Comparison of ENCODE assay signal across 8 mouse cellular contexts in the genomic region with DNA sequence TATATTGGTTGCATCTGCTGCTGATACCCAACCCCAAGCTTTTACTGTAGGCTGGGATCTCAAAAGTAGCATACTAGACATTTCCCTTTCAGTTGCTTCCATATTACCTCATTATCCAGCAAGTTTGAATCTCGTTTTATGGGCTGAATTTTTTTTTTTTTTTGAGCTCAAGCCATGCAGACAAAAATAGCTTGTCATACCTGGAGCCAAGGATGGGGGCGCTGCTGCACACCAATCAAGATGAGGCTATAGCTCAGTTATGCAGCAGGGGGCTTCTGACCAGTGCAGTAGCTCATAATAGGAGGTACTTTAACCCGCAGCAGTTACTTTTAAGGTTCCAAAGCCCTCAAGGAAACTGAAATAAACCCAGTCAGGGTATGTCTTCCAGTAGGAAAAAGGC. TPM values are rescaled to one million over a fixed set of nuclear protein-coding genes. Genes with fewer than 3 reads are reported as not detected.
DNase-seq lines count a peak whose midpoint lies in the region; ATAC-seq and TF ChIP-seq lines count a peak whose summit lies in the region.
"Had no signal": no experiment of that assay in that cellular context is flagged by ENCODE, and none has a peak within 500 bp of the region (broad histone marks: within the 10 kb centered on the region; RNA-seq: fewer than 3 reads in every experiment).

No protein-coding gene starts in this region.

- DNase-seq in intestine, embryonic 14.5 days (ENCODE audit: low spot score), result peak; percentile 76
- DNase-seq in thymus, adult 2 months, result peak; percentile 51
- DNase-seq in thymus, adult 18-20 months, result no peak
- peak; percentile 78 for DNase-seq in embryo, embryonic 10 days (ENCODE audit: low spot score)
- DNase-seq in lung, postnatal 14 days, result peak; percentile 34

- H3K4me2 ChIP-seq in intestine, embryonic 14.5 days (ENCODE audit: low read length), result no peak overlapping the region
- no peak overlapping the region for H3K4me2 ChIP-seq in intestine, embryonic 15.5 days (replicated peaks)
- H3K4me2 ChIP-seq: liver, embryonic 15.5 days had no signal

- no peak overlapping the region for H3K9ac ChIP-seq in intestine, embryonic 14.5 days (ENCODE audit: low read length)
- no peak overlapping the region for H3K9ac ChIP-seq in intestine, embryonic 15.5 days
- H3K9ac ChIP-seq: liver, embryonic 15.5 days had no signal

- TF ChIP-seq POLR2A in thymus, adult 2 months (IDR thresholded peaks at IDR 0.05; ENCODE audit: control insufficient read depth, extremely low read depth, insufficient read depth, low read length, poor library complexity), result no peak

- no peak overlapping the region for H3K27ac ChIP-seq in intestine, embryonic 14.5 days (ENCODE audit: low read depth)
- no peak overlapping the region for H3K27ac ChIP-seq in intestine, embryonic 15.5 days
- no peak overlapping the region for H3K27ac ChIP-seq in thymus, adult 2 months (ENCODE audit: control insufficient read depth, insufficient read depth, low read length)
- H3K27ac ChIP-seq: liver, embryonic 15.5 days had no signal

- H3K9me3 ChIP-seq in intestine, embryonic 14.5 days (ENCODE audit: control insufficient read depth, low read length), result no peaks in the 10 kb centered on the region
- H3K9me3 ChIP-seq in intestine, embryonic 15.5 days, result no peaks in the 10 kb centered on the region
- H3K9me3 ChIP-seq: liver, embryonic 15.5 days had no signal

- no peaks in the 10 kb centered on the region for H3K27me3 ChIP-seq in intestine, embryonic 14.5 days (replicated peaks; ENCODE audit: control insufficient read depth, insufficient read depth, low read length)
- no peaks in the 10 kb centered on the region for H3K27me3 ChIP-seq in intestine, embryonic 15.5 days (replicated peaks)
- H3K27me3 ChIP-seq in thymus, adult 2 months (ENCODE audit: control insufficient read depth, insufficient read depth, low read length), result no peaks in the 10 kb centered on the region
- H3K27me3 ChIP-seq: liver, embryonic 15.5 days had no signal

- H3K4me1 ChIP-seq in intestine, embryonic 14.5 days (replicated peaks; ENCODE audit: control insufficient read depth, insufficient read depth, low read length), result no peaks in the 10 kb centered on the region
- no peaks in the 10 kb centered on the region for H3K4me1 ChIP-seq in intestine, embryonic 15.5 days (replicated peaks)
- H3K4me1 ChIP-seq in thymus, adult 2 months (replicated peaks; ENCODE audit: control insufficient read depth, insufficient read depth, low read length), result no peaks in the 10 kb centered on the region
- H3K4me1 ChIP-seq: liver, embryonic 15.5 days had no signal

- no peaks in the 10 kb centered on the region for H3K36me3 ChIP-seq in intestine, embryonic 14.5 days (ENCODE audit: control insufficient read depth, insufficient read depth, low read length)
- no peaks in the 10 kb centered on the region for H3K36me3 ChIP-seq in intestine, embryonic 15.5 days
- no peaks in the 10 kb centered on the region for H3K36me3 ChIP-seq in thymus, adult 2 months (ENCODE audit: control insufficient read depth, insufficient read depth, low read length)
- H3K36me3 ChIP-seq: liver, embryonic 15.5 days had no signal

- 30% methylated on average over 3 of the region's 3 CpGs for WGBS in intestine, embryonic 14.5 days
- WGBS in intestine, embryonic 15.5 days, result 30% methylated on average over 3 of the region's 3 CpGs
- 43% methylated on average over 3 of the region's 3 CpGs for WGBS in thymus, adult 2 months

- no peak for ATAC-seq in intestine, embryonic 14.5 days (replicated peaks; ENCODE audit: low FRiP score, low TSS enrichment, low read depth)
- no peak for ATAC-seq in intestine, embryonic 15.5 days
- ATAC-seq in frontal cortex, adult (ENCODE audit: low TSS enrichment), result no peak

- no peak overlapping the region for H3K4me3 ChIP-seq in intestine, embryonic 14.5 days (ENCODE audit: low read depth, low read length)
- H3K4me3 ChIP-seq in intestine, embryonic 15.5 days (replicated peaks), result no peak overlapping the region
- H3K4me3 ChIP-seq in thymus, adult 2 months (ENCODE audit: control insufficient read depth, insufficient read depth, low read length), result no peak overlapping the region
- H3K4me3 ChIP-seq: liver, embryonic 15.5 days had no signal

- TF ChIP-seq CTCF in thymus, adult 2 months (IDR thresholded peaks at IDR 0.05; ENCODE audit: borderline replicate concordance, control insufficient read depth, extremely low read depth, insufficient read depth, low read length, poor library complexity), result no peak

RNA-seq across cellular contexts. Expression of gene Cldn20, which starts 34.3 kb away (rescaled TPM):
- 0.30 TPM in 1 of 2 replicates, not detected in the other for polyA plus RNA-seq in intestine, embryonic 14.5 days (2014; fragmentation: Nextera tagmentation; extraction: Ambion mirVana)
- polyA plus RNA-seq in intestine, embryonic 15.5 days (2015; fragmentation: Nextera tagmentation; extraction: Ambion mirVana), result not detected in 2 replicates
- not detected in 2 replicates for polyA plus RNA-seq in thymus, adult 2 months (2012; rRNA removed)
- polyA plus RNA-seq: liver, embryonic 15.5 days had no signal

RNA-seq across cellular contexts. Expression of gene Tfb1m, which starts 59.5 kb away (rescaled TPM):
- 18.2 and 18.6 TPM in 2 replicates for polyA plus RNA-seq in intestine, embryonic 14.5 days (2014; fragmentation: Nextera tagmentation; extraction: Ambion mirVana)
- 17.7 and 18.4 TPM in 2 replicates for polyA plus RNA-seq in intestine, embryonic 15.5 days (2015; fragmentation: Nextera tagmentation; extraction: Ambion mirVana)
- polyA plus RNA-seq in thymus, adult 2 months (2012; rRNA removed), result 2.5 and 2.6 TPM in 2 replicates

Comparison
In these comparisons a context has a peak if more than half of its experiments do, and no peak if none do; other contexts are left out.
1. DNase-seq: peak in intestine, embryonic 14.5 days (single experiment), thymus, adult 2 months (single experiment), embryo, embryonic 10 days (single experiment) and lung, postnatal 14 days (single experiment); none in thymus, adult 18-20 months (0 of 2).